Mouse (Mus musculus): ENCODE results near the gene Nek6.

Nek6 gene

DNA sequence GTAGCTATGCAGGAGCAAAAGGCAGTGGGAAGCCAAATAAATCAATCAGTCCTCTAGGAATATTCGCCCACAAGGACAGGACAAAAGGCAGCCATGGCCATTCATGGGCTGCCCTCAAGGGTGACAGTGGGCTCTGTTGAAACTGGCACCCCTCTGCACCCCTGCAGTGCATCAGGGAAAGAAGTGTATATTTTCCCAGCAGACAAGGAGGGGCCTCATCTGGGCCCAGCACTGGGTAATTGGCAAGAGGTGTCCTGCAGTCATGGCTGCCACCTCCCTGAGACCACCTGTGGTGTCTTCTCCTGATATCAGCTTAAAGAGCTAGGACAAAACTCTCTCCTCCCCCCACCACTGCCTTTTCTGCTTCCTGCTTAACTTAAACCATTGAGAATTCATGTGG, 68.1 kb downstream of the Nek6 start:
- no peak for DNase-seq (ENCODE audit: low spot score)

DNA sequence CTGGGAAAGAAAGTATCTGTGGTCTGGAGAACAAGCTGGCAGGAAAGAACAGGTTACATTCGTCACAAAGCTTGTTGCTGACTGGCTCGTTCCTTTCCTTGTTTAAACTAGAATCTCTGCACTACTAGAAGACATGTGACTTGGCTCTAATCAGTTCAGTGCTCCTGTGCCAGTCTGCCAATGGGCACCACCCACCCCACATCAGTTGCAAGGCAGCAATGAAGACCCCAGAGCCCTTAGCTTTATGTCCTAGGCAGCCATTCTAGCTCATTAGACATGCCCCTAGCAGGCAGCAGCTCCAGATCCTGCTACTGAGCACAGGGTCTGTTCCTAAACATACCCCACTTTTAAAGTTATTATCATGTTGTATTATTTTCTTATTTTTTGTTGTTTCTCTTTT, 72.5 kb downstream of the Nek6 start:
- DNase-seq (ENCODE audit: low spot score): no peak

GRCm38 (mm10) chr2:38584514-38585378, 73.3 kb downstream of the Nek6 start:
- no peak for DNase-seq (ENCODE audit: low spot score)

GRCm38 (mm10) chr2:38585379-38585736, 73.9 kb downstream of the Nek6 start:
- no peak for DNase-seq (ENCODE audit: low spot score)

- DNase-seq (ENCODE audit: low spot score): no peak
Observed at GRCm38 (mm10) chr2:38586733-38587132, 75.3 kb downstream of the Nek6 start.

- DNase-seq (ENCODE audit: low spot score): peak; percentile 62
Observed at GRCm38 (mm10) chr2:38591751-38592459, 80.5 kb downstream of the Nek6 start.

DNA sequence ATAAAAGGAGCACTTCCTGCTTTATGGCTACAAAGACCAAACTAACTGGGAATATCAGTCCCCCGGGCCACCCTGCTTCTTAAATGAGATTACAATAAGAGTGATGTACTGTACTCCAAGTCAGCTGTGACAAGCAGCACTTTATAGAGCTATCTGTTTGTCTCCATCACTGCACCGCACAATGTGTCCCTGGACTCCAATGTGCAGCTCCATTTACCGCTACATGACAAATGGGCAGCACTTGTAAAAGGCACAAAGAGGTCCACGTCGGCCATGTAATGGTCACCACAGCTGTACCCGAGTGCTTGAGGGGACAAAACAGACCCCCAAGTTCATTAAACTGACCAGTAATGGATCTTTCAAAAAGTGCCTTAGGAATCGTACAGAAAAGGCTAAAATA, 83.4 kb downstream of the Nek6 start:
- DNase-seq (ENCODE audit: low spot score): no peak

- DNase-seq (ENCODE audit: low spot score): no peak
Observed at GRCm38 (mm10) chr2:38597896-38598295, 86.5 kb downstream of the Nek6 start.

DNA sequence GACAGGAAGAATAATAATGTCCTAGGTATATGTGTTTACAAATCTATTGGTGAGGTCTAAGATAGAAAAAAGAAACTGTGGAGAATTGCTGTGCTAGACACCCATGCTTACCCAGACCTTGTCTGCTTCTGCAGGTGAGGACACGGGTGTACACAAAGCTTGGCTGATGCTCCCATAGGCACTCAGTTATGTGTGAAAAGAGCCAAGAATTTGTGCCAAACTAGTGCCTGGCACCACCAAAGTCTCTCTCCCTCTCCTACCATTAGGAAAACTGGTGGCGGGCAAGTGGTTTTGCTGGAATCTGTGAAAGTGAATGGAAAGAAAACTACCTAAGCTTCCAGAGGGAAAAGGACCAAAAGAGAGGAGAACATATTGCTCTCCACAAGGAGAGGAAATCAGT, 87.0 kb downstream of the Nek6 start:
- DNase-seq (ENCODE audit: low spot score): no peak

DNA sequence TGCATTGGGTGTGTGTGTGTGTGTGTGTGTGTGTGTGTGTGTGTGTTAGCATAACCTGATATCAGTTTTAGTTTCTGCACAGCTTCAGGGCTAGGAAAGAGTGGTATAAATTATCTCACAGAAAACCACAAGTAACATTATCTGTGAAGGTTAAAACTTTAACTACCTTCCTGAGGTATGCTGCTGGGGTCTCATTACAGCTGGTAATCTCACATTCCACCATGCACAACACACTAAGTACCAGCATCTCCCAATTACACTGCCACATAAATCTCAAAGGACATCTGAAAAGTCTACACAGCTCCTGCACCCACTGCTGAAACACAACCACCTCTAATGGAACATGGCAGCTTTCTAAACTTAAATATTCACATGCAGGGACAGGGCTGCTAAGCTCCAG, 89.4 kb downstream of the Nek6 start:
- no peak for DNase-seq (ENCODE audit: low spot score)

DNA sequence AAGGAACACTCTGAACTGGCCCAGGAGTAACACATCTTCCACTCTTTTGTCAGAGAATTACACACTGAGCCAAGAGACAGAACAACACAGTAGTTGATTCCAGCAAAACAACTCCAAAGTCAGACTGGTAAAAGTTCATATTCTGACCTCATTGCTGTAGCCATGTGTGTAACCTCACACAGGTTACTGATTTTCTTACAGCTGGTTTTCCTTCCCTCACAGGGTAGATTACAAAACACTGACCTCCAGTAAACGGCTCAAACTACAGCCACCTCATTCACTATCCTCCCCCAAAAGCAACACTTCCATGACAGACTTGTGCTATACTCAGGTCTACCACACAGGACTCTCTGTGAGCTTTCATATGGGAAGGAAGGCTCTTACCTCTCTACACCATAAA, 96.3 kb downstream of the Nek6 start:
- no peak for DNase-seq (ENCODE audit: low spot score)

DNA sequence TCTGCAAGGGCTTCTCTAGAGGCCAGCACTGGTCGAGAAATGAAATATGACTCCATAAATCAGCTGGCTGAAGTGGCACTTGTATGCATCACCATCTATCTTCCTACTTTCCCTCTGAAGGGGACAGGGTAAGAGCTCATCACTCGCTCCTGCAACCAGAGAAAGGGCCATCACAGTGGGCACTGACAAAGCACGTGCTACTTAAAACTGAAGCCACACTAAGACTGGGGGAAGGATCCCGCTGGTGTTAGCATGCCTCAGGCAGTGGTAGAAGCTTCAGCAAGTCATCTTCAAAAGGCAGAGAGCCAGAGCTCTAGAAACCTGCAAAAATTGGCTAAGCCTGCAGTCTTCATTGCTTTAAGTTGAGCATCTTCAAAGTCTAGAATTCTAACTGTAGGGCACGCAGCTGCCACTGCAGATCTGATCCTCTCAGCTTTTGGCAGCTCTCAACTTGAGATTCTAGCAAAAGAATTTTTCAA, 97.4 kb downstream of the Nek6 start:
- no peak for DNase-seq (ENCODE audit: low spot score)

GRCm38 (mm10) chr2:38609310-38609709, 97.9 kb downstream of the Nek6 start:
- DNase-seq (ENCODE audit: low spot score): no peak

GRCm38 (mm10) chr2:38610161-38610560, 98.7 kb downstream of the Nek6 start:
- no peak for DNase-seq (ENCODE audit: low spot score)

GRCm38 (mm10) chr2:38612596-38612995, 101.2 kb downstream of the Nek6 start:
- no peak for DNase-seq (ENCODE audit: low spot score)

- no peak for DNase-seq (ENCODE audit: low spot score)
Observed at GRCm38 (mm10) chr2:38613576-38613975, 102.1 kb downstream of the Nek6 start.

DNA sequence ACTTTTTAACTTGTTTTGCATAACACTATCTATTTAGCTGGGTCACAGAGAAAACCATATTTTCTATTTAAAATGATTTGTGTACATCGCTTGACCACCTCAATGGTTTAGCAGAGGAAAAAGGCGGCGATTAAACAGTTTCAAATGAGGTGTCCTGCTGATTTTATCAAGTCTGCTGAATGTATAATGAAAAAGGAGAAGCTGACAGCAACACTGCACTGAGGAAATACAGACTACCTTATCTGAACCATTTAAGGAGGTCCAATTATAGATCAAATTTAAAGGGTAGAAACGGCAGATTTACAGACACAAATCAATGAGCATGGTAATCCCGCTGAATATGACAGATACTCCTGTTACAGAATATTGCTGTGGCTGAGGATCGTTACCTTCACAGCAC, 103.0 kb downstream of the Nek6 start:
- DNase-seq (ENCODE audit: low spot score): no peak

DNA sequence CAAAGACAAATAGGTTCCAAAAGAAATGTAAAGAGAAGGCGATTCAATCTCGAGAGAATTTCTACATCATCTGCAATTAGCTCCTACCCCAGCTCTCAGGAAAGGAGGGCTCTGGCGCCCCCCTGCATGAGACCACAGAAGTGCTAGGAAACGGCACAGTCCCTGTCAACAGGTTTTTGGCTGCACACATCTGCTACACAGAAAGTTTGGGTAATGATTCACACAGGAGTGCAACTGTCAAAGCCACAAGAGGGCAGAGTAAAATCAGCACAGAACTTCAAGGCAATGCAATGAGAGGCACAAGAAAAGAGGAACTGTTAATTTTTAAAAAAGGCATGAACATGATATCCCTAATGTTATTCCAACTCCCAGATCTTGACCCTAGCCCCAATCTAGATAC, 104.6 kb downstream of the Nek6 start:
- DNase-seq (ENCODE audit: low spot score): peak; percentile 51

DNA sequence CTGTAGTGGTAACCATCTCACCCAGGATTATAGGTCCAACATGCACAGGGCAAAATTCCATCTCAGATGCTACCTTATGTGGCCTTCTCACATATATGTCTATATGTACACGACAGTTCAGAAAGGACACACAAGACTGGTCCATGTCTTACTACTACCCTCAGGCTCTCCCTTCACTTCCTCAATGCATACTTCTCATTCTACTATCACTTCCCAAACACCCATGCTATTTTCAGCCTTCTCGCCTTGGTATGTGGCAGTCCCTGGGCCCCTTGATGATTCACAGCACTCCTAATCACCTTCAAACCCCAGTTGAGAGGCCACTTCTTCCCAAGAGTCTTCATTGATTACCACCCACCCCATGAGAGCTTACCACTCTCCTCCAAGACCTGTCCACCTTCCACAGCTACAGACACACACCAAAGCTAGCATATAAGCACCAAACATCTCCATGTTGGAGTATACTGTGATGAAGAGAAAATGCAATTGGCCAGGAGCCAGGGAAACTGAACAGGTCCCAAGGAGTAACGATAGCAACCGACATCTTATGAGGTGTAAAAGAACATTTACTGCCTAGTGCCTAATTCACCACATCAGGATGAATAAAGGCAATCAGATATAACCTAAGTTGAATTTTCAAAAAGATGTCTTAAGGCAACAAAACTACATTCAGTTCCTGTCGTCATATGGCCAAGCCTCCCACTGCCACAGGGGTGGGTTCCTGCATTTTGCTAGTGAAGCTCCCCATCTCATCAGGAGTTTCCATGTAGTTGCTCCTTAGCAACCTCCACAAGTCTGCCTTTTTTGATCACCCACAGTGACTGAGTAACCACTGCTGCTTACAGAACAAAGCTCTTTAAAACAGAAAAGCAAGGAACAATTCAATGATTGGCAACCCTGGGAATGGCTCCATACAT, 105.8 kb downstream of the Nek6 start:
- DNase-seq (ENCODE audit: low spot score): no peak

DNA sequence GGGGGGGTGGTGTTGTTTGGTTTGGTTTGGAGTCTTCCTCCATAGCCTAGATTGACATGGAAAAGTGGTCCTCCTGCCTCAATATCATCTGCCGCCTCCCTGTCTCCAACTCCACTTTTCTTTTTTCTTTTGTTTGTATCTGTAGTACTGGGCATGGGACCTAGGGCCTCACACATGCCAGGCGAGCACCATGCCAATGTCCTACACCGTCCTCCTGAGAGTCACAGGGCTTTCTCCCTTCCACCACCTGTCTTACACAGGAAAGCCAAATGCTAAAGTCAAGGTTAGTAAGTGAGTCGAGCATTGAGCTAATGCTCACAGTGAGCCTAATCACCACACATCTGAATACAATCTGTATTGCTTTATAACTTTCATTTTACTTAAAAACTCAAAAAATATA, 108.3 kb downstream of the Nek6 start:
- no peak for DNase-seq (ENCODE audit: low spot score)

- DNase-seq (ENCODE audit: low spot score): no peak
Observed at GRCm38 (mm10) chr2:38621076-38621475, 109.6 kb downstream of the Nek6 start.

GRCm38 (mm10) chr2:38621610-38622021, 110.2 kb downstream of the Nek6 start:
- DNase-seq (ENCODE audit: low spot score): peak; percentile 78

Measured in adipocyte (in vitro differentiated cells).